Mouse (Mus musculus): Measurements from ENCODE around the gene Galnt10.

GRCm38 (mm10) chr11:57635148-57635547, 10.1 kb upstream of the Galnt10 start:
- no peak for TF ChIP-seq POLR2A (IDR thresholded peaks at IDR 0.05; ENCODE audit: low read depth, low read length)
- no peak for TF ChIP-seq CTCF (IDR thresholded peaks at IDR 0.05; ENCODE audit: extremely low read depth, insufficient read depth, insufficient read length, insufficient replicate concordance)

Data from spleen, adult 2 months (tissue).